Mouse (Mus musculus): ENCODE data around the gene Casp14. TPM values are rescaled to one million over a fixed set of nuclear protein-coding genes. Genes with fewer than 3 reads are reported as not detected.
"Not testable (repeated sequence)": the region's sequence is repeated elsewhere in the genome, so short reads cannot be mapped to it uniquely, and the experiment has no call there.

The Casp14 gene
- polyA plus RNA-seq, 1 experiment from 2014 or later: not detected

DNA sequence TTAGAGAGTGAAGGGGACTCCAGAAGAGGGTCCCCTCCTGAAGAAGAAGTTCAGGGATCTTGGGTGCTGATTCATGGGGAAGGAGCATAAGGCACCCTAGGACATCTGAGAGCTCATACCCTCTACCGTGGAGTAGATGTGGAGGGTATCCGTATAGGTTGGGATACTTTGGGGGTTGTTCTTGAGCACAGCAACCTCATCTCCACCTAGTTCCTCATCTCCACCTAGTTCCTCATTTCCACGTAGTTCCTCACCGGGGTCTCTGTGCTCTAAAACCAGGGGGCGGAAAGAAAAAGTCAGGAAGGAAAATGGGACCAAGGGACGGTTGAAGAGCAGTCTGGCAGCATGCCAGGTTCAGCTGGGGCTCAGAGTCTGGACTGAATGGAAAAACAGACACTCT lies 4.0 kb downstream of the Casp14 start:
- Histone ChIP-seq H3K9me3 (ENCODE audit: control insufficient read depth, low read length) (no peaks in the 10 kb centered on the region), H3K27me3 (ENCODE audit: control insufficient read depth, insufficient read depth, low read length) (no peaks in the 10 kb centered on the region), H3K4me3 (replicated peaks; ENCODE audit: low read depth, low read length) (no peak overlapping the region), H3K4me1 (ENCODE audit: control insufficient read depth, insufficient read depth, low read length) (no peaks in the 10 kb centered on the region), H3K9ac (replicated peaks; ENCODE audit: low read length) (no peak overlapping the region), H3K27ac (replicated peaks; ENCODE audit: low read depth, low read length) (no peak overlapping the region), H3K36me3 (ENCODE audit: control insufficient read depth, insufficient read depth, low read length) (no peaks in the 10 kb centered on the region), H3K4me2 (ENCODE audit: low read length) (no peak overlapping the region)
- ATAC-seq (ENCODE audit: low FRiP score, low TSS enrichment) (no peak), DNase-seq (no peak)
- 82% methylated on average over 6 of the region's 6 CpGs for WGBS

DNA sequence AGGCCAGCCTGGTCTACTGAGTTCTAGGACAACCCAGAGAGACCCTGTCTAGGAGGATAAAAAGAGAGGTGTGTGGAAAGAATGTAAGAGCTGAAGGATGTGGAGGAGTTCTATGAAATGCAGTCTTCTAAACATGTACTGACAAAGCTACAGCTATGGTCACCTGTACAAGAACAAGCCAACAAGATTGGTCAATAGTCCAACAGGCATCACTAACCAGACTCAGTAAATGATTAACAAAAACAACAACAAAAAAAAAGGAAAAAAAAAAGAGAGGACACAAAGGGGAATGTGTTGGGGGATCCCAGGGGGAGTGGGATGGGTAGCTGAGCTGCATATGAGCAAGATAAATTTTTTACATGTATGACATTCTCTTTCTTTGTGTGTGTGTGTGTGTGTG lies 7.4 kb downstream of the Casp14 start:
- Histone ChIP-seq H3K27me3 (ENCODE audit: control insufficient read depth, insufficient read depth, low read length) (no peaks in the 10 kb centered on the region), H3K9ac (replicated peaks; ENCODE audit: low read length) (no peak overlapping the region), H3K4me1 (ENCODE audit: control insufficient read depth, insufficient read depth, low read length) (no peaks in the 10 kb centered on the region), H3K36me3 (ENCODE audit: control insufficient read depth, insufficient read depth, low read length) (no peaks in the 10 kb centered on the region), H3K4me2 (ENCODE audit: low read length) (no peak overlapping the region), H3K27ac (replicated peaks; ENCODE audit: low read depth, low read length) (no peak overlapping the region), H3K9me3 (ENCODE audit: control insufficient read depth, low read length) (no peaks in the 10 kb centered on the region), H3K4me3 (replicated peaks; ENCODE audit: low read depth, low read length) (no peak overlapping the region)
- DNase-seq (no peak), ATAC-seq (ENCODE audit: low FRiP score, low TSS enrichment) (no peak)

DNA sequence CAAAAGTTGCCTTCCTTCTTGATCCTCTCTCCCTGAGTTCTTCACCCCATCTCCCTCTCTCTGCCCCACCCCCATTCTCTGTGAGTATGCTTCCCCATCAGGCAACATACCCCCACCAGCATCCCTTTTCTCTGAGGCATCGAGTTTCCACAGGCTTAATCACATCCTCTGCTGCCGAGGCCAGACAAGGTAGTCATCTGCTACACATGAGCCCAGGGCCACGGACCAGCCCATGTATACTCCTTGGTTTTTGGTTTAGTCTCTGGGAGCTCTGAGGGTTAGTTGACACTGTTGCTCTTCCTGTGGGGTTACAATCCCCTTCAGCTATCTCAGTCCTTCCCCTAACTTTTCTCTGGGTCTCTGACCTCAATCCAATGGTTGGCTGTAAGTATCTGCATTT lies 17.2 kb downstream of the Casp14 start:
- Histone ChIP-seq H3K36me3 (ENCODE audit: control insufficient read depth, insufficient read depth, low read length) (no peaks in the 10 kb centered on the region), H3K9ac (replicated peaks; ENCODE audit: low read length) (no peak overlapping the region), H3K27ac (replicated peaks; ENCODE audit: low read depth, low read length) (no peak overlapping the region), H3K4me2 (ENCODE audit: low read length) (no peak overlapping the region), H3K4me1 (ENCODE audit: control insufficient read depth, insufficient read depth, low read length) (no peaks in the 10 kb centered on the region), H3K27me3 (ENCODE audit: control insufficient read depth, insufficient read depth, low read length) (no peaks in the 10 kb centered on the region), H3K4me3 (replicated peaks; ENCODE audit: low read depth, low read length) (no peak overlapping the region), H3K9me3 (ENCODE audit: control insufficient read depth, low read length) (no peaks in the 10 kb centered on the region)
- ATAC-seq (ENCODE audit: low FRiP score, low TSS enrichment) (no peak), DNase-seq (no peak)
- WGBS: 63% methylated on average over 3 of the region's 3 CpGs

DNA sequence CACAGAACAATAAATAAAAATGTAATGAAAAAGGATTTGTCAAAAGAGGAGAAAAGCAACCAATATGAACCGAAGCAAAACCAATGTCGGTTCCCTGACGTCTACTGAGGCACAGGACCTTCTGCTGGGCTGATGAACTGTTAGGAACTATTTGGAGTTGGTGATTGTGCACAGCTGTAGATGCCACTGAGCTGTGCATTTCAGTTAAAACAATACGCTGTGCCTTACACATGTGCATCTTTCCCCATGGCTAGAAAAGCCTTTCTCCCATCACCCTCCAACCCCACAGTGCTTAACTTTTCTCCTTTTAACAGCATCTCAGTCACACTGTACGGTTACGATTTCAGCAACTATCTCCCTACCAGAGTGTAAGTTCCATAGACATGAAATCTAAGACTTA lies 28.1 kb downstream of the Casp14 start:
- no peak for ATAC-seq (ENCODE audit: low FRiP score, low TSS enrichment)
- H3K36me3 ChIP-seq (ENCODE audit: control insufficient read depth, insufficient read depth, low read length): no peaks in the 10 kb centered on the region
- 91% methylated on average over 6 of the region's 6 CpGs for WGBS
- H3K4me3 ChIP-seq (replicated peaks; ENCODE audit: low read depth, low read length): no peak overlapping the region
- H3K4me1 ChIP-seq (ENCODE audit: control insufficient read depth, insufficient read depth, low read length): no peaks in the 10 kb centered on the region
- no peak overlapping the region for H3K4me2 ChIP-seq (ENCODE audit: low read length)
- H3K9me3 ChIP-seq (ENCODE audit: control insufficient read depth, low read length): no peaks in the 10 kb centered on the region
- no peak overlapping the region for H3K9ac ChIP-seq (replicated peaks; ENCODE audit: low read length)
- no peak for DNase-seq
- H3K27me3 ChIP-seq (ENCODE audit: control insufficient read depth, insufficient read depth, low read length): no peaks in the 10 kb centered on the region
- H3K27ac ChIP-seq (replicated peaks; ENCODE audit: low read depth, low read length): no peak overlapping the region

DNA sequence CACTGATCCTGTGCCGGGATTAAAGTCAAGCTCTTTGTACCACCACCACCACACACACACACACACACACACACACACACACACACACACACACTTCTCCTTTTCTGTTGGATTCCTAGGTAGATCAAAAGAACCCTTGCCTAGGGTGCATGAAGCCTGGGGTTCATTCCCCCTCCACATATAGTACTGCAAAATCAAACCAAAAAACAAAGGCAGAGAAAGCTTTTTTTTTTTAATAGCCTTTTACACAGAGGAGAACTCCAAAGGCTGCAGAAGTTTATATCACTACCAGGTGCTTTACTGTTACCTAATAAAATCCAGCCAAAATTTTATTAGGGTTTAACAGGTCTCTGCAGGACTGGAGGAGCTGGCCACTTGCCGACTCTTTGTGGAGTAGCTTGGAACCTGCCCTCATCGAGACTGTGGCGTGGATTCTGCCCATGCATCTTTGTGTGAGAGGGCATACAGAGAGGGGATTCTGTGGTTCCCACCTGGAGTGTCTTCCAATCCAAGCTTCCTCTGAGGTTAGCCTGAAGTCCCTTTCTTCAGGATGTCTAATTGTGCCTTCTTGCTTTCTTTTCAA lies 31.0 kb downstream of the Casp14 start:
- DNase-seq (no peak), ATAC-seq (ENCODE audit: low FRiP score, low TSS enrichment) (no peak)
- H3K27ac ChIP-seq (replicated peaks; ENCODE audit: low read depth, low read length): no peak overlapping the region
- no peaks in the 10 kb centered on the region for H3K4me1 ChIP-seq (ENCODE audit: control insufficient read depth, insufficient read depth, low read length)
- H3K36me3 ChIP-seq (ENCODE audit: control insufficient read depth, insufficient read depth, low read length): no peaks in the 10 kb centered on the region
- 75% methylated on average over 4 of the region's 4 CpGs for WGBS
- no peaks in the 10 kb centered on the region for H3K9me3 ChIP-seq (ENCODE audit: control insufficient read depth, low read length)
- H3K27me3 ChIP-seq (ENCODE audit: control insufficient read depth, insufficient read depth, low read length): no peaks in the 10 kb centered on the region
- no peak overlapping the region for H3K4me2 ChIP-seq (ENCODE audit: low read length)
- no peak overlapping the region for H3K9ac ChIP-seq (replicated peaks; ENCODE audit: low read length)
- no peak overlapping the region for H3K4me3 ChIP-seq (replicated peaks; ENCODE audit: low read depth, low read length)

DNA sequence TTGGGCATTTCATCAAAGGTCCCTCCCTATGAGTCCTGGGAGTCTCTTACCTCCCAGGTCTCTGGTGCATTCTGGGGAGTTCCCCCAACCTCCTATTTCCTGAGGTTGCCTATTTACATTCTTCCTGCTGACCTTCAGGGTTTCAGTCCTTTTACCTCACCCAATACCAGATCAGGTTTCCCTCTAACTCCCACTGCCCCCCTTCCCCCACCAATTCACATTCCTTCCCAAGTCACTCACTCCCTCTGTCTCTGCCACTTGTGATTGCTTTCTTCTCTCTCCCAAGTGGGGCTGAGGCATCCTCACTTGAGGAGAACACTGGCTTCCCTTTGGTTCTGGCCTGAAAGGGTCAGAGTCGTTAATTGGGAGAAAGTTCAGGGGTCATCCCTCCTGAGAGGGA lies 48.0 kb downstream of the Casp14 start:
- not testable (repeated sequence) for H3K27me3 ChIP-seq (ENCODE audit: control insufficient read depth, insufficient read depth, low read length); H3K4me2 ChIP-seq (ENCODE audit: low read length); H3K9ac ChIP-seq (replicated peaks; ENCODE audit: low read length); ATAC-seq (ENCODE audit: low FRiP score, low TSS enrichment); H3K4me1 ChIP-seq (ENCODE audit: control insufficient read depth, insufficient read depth, low read length); H3K4me3 ChIP-seq (replicated peaks; ENCODE audit: low read depth, low read length); H3K36me3 ChIP-seq (ENCODE audit: control insufficient read depth, insufficient read depth, low read length); DNase-seq; H3K27ac ChIP-seq (replicated peaks; ENCODE audit: low read depth, low read length); H3K9me3 ChIP-seq (ENCODE audit: control insufficient read depth, low read length)
- 20% methylated on average over 1 of the region's 1 CpGs for WGBS

DNA sequence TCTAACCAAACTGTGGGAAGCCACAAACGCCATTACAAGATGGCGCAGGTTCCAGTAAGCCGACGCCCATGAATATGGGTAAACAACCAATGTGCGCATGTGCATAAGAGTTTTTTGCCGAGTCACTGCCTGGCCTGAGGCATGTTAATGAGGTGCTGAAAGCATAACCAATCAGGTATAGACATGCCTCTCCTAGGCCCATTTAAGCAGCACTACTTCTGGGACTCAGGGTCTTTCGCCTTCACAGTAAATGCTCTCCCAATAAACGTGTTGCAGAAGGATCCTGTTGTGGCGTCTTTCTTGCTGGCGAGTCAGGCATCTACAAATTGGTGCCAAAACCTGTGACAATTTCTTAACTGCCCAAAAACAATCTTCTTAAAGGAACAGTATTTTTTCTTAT lies 51.4 kb downstream of the Casp14 start:
- not testable (repeated sequence) for H3K4me3 ChIP-seq (replicated peaks; ENCODE audit: low read depth, low read length); H3K4me1 ChIP-seq (ENCODE audit: control insufficient read depth, insufficient read depth, low read length); DNase-seq; H3K27me3 ChIP-seq (ENCODE audit: control insufficient read depth, insufficient read depth, low read length); H3K36me3 ChIP-seq (ENCODE audit: control insufficient read depth, insufficient read depth, low read length); H3K9ac ChIP-seq (replicated peaks; ENCODE audit: low read length); H3K27ac ChIP-seq (replicated peaks; ENCODE audit: low read depth, low read length); ATAC-seq (ENCODE audit: low FRiP score, low TSS enrichment); H3K9me3 ChIP-seq (ENCODE audit: control insufficient read depth, low read length); H3K4me2 ChIP-seq (ENCODE audit: low read length)
- WGBS: 93% methylated on average over 10 of the region's 10 CpGs

DNA sequence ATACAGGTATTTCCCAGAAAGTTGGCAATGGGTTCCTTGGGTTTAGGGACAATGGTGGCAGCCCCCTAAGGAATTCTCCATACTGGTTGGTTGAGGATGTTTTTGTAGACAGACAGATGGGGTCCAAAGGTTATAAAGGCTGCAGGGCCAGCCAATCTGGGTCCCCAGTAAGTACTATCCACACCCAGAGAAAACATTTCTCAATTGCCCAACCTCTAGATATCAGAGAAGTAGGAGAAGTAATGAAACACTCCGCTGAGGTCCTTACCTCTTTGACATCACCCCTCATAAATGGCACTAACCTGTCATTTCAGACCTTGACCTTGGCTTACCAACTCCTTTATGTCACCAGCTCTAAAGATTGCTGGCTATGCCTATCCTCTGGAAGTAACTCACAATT lies 53.5 kb downstream of the Casp14 start:
- Histone ChIP-seq H3K27me3 (ENCODE audit: control insufficient read depth, insufficient read depth, low read length) (no peaks in the 10 kb centered on the region), H3K9me3 (ENCODE audit: control insufficient read depth, low read length) (no peaks in the 10 kb centered on the region), H3K4me3 (replicated peaks; ENCODE audit: low read depth, low read length) (no peak overlapping the region), H3K9ac (replicated peaks; ENCODE audit: low read length) (no peak overlapping the region), H3K4me2 (ENCODE audit: low read length) (no peak overlapping the region), H3K36me3 (ENCODE audit: control insufficient read depth, insufficient read depth, low read length) (no peaks in the 10 kb centered on the region), H3K27ac (replicated peaks; ENCODE audit: low read depth, low read length) (no peak overlapping the region), H3K4me1 (ENCODE audit: control insufficient read depth, insufficient read depth, low read length) (no peaks in the 10 kb centered on the region)
- ATAC-seq (ENCODE audit: low FRiP score, low TSS enrichment) (no peak), DNase-seq (no peak)
- WGBS: 95% methylated on average over 1 of the region's 1 CpGs

All from midbrain, embryonic 14.5 days (tissue).